Mouse (Mus musculus) heart, adult 2 months (tissue): ENCODE data around the gene Nthl1. TPM values are rescaled to one million over a fixed set of nuclear protein-coding genes. Genes with fewer than 3 reads are reported as not detected.

Source experiments
- DNase-seq, 2 experiments: peaks; one replicate each; pipeline ENCODE4 v3.0.0; 2021
- H3K27ac ChIP-seq: fragments of 200-600 bp; 2 replicates; pipeline ENCODE4 v1.8.1; 2022
- H3K27me3 ChIP-seq: fragments of 200-500 bp; 2 replicates; pipeline ENCODE4 v1.6.1; 2012; ENCODE audit warnings: mild to moderate bottlenecking, low read length, inconsistent platforms, mixed read lengths; ENCODE audit not compliant: control insufficient read depth, insufficient read depth
- H3K36me3 ChIP-seq: fragments of 200-500 bp; 2 replicates; pipeline ENCODE4 v1.6.1; 2012; ENCODE audit warnings: low read length, inconsistent platforms; ENCODE audit not compliant: control insufficient read depth, insufficient read depth
- H3K4me1 ChIP-seq: fragments of 200-500 bp; 2 replicates; pipeline ENCODE4 v1.6.1; 2011; ENCODE audit warnings: low read length; ENCODE audit not compliant: control insufficient read depth, insufficient read depth
- H3K4me3 ChIP-seq: fragments of 200-600 bp; 2 replicates; pipeline ENCODE4 v1.8.1; 2022
- H3K79me2 ChIP-seq: fragments of 200-500 bp; replicated peaks from 2 replicates; pipeline ENCODE4 v1.6.1; 2012; ENCODE audit warnings: mild to moderate bottlenecking, inconsistent platforms, low read length, moderate library complexity, mixed read lengths; ENCODE audit not compliant: control insufficient read depth, insufficient read depth
- H3K9ac ChIP-seq: fragments of 200-500 bp; 2 replicates; pipeline ENCODE4 v1.6.1; 2012; ENCODE audit warnings: low read depth, mild to moderate bottlenecking, control low read depth, inconsistent platforms, low read length, mixed read lengths
- CTCF ChIP-seq: fragments of 200-600 bp; IDR thresholded peaks from 2 replicates; pipeline ENCODE4 v1.8.1; 2022; ENCODE audit warnings: antibody characterized with exemption, mild to moderate bottlenecking, moderate library complexity
- EP300 ChIP-seq: fragments of 200-500 bp; IDR thresholded peaks from 2 replicates; pipeline ENCODE4 v1.6.1; 2011; ENCODE audit warnings: low read depth, low read length, control low read depth; ENCODE audit not compliant: insufficient read depth
- POLR2A ChIP-seq: fragments of 200-500 bp; IDR thresholded peaks from 2 replicates; pipeline ENCODE4 v1.6.1; 2011; ENCODE audit warnings: mild to moderate bottlenecking, low read depth, low read length, control low read depth; ENCODE audit not compliant: insufficient read depth
- WGBS: fragments of 180-500 bp; shearing (Covaris S2); methylation state at CpG from one replicate; pipeline ENCODE4 v1.1.7; 2018; 5-methylcytosine and 5-hydroxymethylcytosine counted together
- intact Hi-C: fragments of 180-260 bp; cut with DNase I; formaldehyde crosslinking; loops from one replicate; pipeline ENCODE4 v1.15.1; 2025
- polyA plus RNA-seq: library from polyadenylated mRNA; depleted of rRNA; stranded (reverse); fragments of >200 nt; gene quantifications from 2 replicates; pipeline ENCODE4 v1.2.3, GENCODE M21; 2012
- total RNA-seq, 2 experiments: library from RNA; stranded (reverse); gene quantifications; 2 replicates each; pipeline ENCODE4 v1.2.3; 2021

Gene Nthl1
- total and polyA plus RNA-seq, 3 experiments = 2.9 to 7.0 (median 3.4) TPM

- Histone ChIP-seq H3K27me3 (no peaks in the 10 kb centered on the region), H3K27ac (peak overlapping the region; percentile 99), H3K4me3 (peak overlapping the region; percentile 68), H3K4me1 (peaks cover 12% of the 10 kb centered on the region), H3K36me3 (peaks cover 10% of the 10 kb centered on the region), H3K79me2 (peaks cover 2% of the 10 kb centered on the region), H3K9ac (peak overlapping the region; percentile 81)
- TF ChIP-seq CTCF (no peak), POLR2A (no peak), EP300 (no peak)
- peak; percentile 62 to 65 for DNase-seq
- 37% methylated on average over 7 of the region's 7 CpGs for WGBS
- intact Hi-C loops = loop anchor here (10.0 kb wide), 1 partner anchor 431 kb away; no protein-coding TSS in a partner anchor
Measured at GRCm38 (mm10) chr17:24644030-24644715, 11.7 kb downstream of the Nthl1 start.

GRCm38 (mm10) chr17:24644875-24645721 is 12.6 kb downstream of the Nthl1 start:
- WGBS = 42% methylated on average over 9 of the region's 9 CpGs
- H3K9ac ChIP-seq = peak overlapping the region; percentile 81

GRCm38 (mm10) chr17:24645916-24646315 is 13.4 kb downstream of the Nthl1 start:
- intact Hi-C loops = loop anchor here (10.0 kb wide), 1 partner anchor 429 kb away; no protein-coding TSS in a partner anchor
- Histone ChIP-seq H3K4me3 (peak overlapping the region; percentile 39), H3K27me3 (no peaks in the 10 kb centered on the region), H3K9ac (no peak overlapping the region), H3K27ac (peak overlapping the region; percentile 99), H3K36me3 (no peaks in the 10 kb centered on the region), H3K79me2 (peaks cover 5% of the 10 kb centered on the region), H3K4me1 (peaks cover 5% of the 10 kb centered on the region; the same call in 1 of the 2 replicates)
- TF ChIP-seq POLR2A (no peak; the same call in 1 of the 2 replicates), EP300 (no peak), CTCF (no peak)
- peak; percentile 63 to 79 for DNase-seq
- WGBS = 42% methylated on average over 3 of the region's 3 CpGs

More at GRCm38 (mm10) chr17:24644875-24645721, 12.6 kb downstream of the Nthl1 start:
- DNase-seq = peak; percentile 78 to 84
- H3K4me1 ChIP-seq = peaks cover 6% of the 10 kb centered on the region
- H3K79me2 ChIP-seq = peaks cover 5% of the 10 kb centered on the region
- intact Hi-C loops = loop anchor here (10.0 kb wide), 1 partner anchor 430 kb away; no protein-coding TSS in a partner anchor
- peak overlapping the region; percentile 68 for H3K4me3 ChIP-seq
- peak overlapping the region; percentile 99 for H3K27ac ChIP-seq
- TF ChIP-seq POLR2A = peak; percentile 89
- TF ChIP-seq CTCF = no peak
- TF ChIP-seq EP300 = peak; percentile 96
- H3K27me3 ChIP-seq = no peaks in the 10 kb centered on the region
- H3K36me3 ChIP-seq = peaks cover 2% of the 10 kb centered on the region; the same call in 1 of the 2 replicates

- Histone ChIP-seq H3K79me2 (peaks cover 5% of the 10 kb centered on the region), H3K27me3 (no peaks in the 10 kb centered on the region), H3K4me1 (peaks cover 7% of the 10 kb centered on the region), H3K4me3 (peak overlapping the region; percentile 57), H3K36me3 (no peaks in the 10 kb centered on the region), H3K27ac (peak overlapping the region; percentile 99), H3K9ac (no peak overlapping the region)
- intact Hi-C loops = loop anchor here (10.0 kb wide), 1 partner anchor 428 kb away; no protein-coding TSS in a partner anchor
- no peak for DNase-seq
- TF ChIP-seq POLR2A (no peak), CTCF (no peak), EP300 (no peak)
- WGBS = 53% methylated on average over 4 of the region's 4 CpGs
Measured at GRCm38 (mm10) chr17:24646381-24646780, 13.9 kb downstream of the Nthl1 start.

GRCm38 (mm10) chr17:24647493-24647892 is 15.0 kb downstream of the Nthl1 start:
- Histone ChIP-seq H3K4me1 (peaks cover 9% of the 10 kb centered on the region), H3K9ac (peak overlapping the region; percentile 75), H3K4me3 (peak overlapping the region; percentile 57), H3K27me3 (no peaks in the 10 kb centered on the region), H3K79me2 (peaks cover 5% of the 10 kb centered on the region), H3K36me3 (no peaks in the 10 kb centered on the region), H3K27ac (peak overlapping the region; percentile 99)
- intact Hi-C loops = loop anchor here (10.0 kb wide), 1 partner anchor 427 kb away; no protein-coding TSS in a partner anchor
- DNase-seq = peak in 1 of 2 experiments; percentile 51
- 56% methylated on average over 11 of the region's 11 CpGs for WGBS
- TF ChIP-seq POLR2A (no peak; the same call in 1 of the 2 replicates), CTCF (no peak), EP300 (no peak)
